Mouse (Mus musculus) testis, adult 2 months (tissue): ENCODE data around the gene Dna2.

ENCODE experiments used
- CTCF ChIP-seq: fragments of 200-500 bp; IDR thresholded peaks from 2 replicates; pipeline ENCODE4 v1.5.1; 2012; ENCODE audit warnings: low read depth, mild to moderate bottlenecking, inconsistent platforms, low read length, moderate library complexity; ENCODE audit not compliant: control insufficient read depth, insufficient read depth, insufficient replicate concordance
- POLR2A ChIP-seq: fragments of 200-500 bp; IDR thresholded peaks from 2 replicates; pipeline ENCODE4 v1.6.1; 2012; ENCODE audit warnings: low read depth, mild to moderate bottlenecking, inconsistent platforms, low read length, moderate library complexity; ENCODE audit not compliant: control insufficient read depth

- TF ChIP-seq CTCF (no peak), POLR2A (no peak)
Observed at GRCm38 (mm10) chr10:62900144-62900543, 46.7 kb upstream of the Dna2 start.
